Mouse (Mus musculus): ENCODE data around the gene Mrps9. TPM values are rescaled to one million over a fixed set of nuclear protein-coding genes. Genes with fewer than 3 reads are reported as not detected.

Gene Mrps9
- total RNA-seq, 1 experiment: 81.9 TPM

GRCm38 (mm10) chr1:42888541-42889349 lies 37.7 kb downstream of the Mrps9 start:
- Histone ChIP-seq H3K4me1 (ENCODE audit: control insufficient read depth in 2 of 2, insufficient read depth in 2 of 2, low read length in 2 of 2, poor library complexity in 1 of 2) (peaks cover 2 to 8% of the 10 kb centered on the region in 2 experiments; a peak in 2 of 4 replicates), H3K4me3 (ENCODE audit: insufficient read depth in 1 of 2, low read depth in 1 of 2, low read length in 2 of 2, poor library complexity in 1 of 2, severe bottlenecking in 1 of 2) (no peak overlapping the region), H3K9ac (ENCODE audit: insufficient read depth, low read depth, low read length, poor library complexity, severe bottlenecking) (no peak overlapping the region), H3K9me3 (ENCODE audit: control insufficient read depth, insufficient read depth, low read depth, low read length) (no peaks in the 10 kb centered on the region), H3K27ac (ENCODE audit: insufficient read depth, low read depth, low read length, poor library complexity, severe bottlenecking) (no peak overlapping the region), H3K36me3 (ENCODE audit: control insufficient read depth, insufficient read depth, low read length, poor library complexity, severe bottlenecking) (peaks cover 3% of the 10 kb centered on the region)
- in situ Hi-C loops (cut with MboI; ENCODE audit: low sequenced_read_pairs in 2 of 2, unreplicated experiment in 2 of 2): no loop called here
- TF ChIP-seq HCFC1 (IDR thresholded peaks at IDR 0.05; ENCODE audit: borderline replicate concordance, insufficient read depth, low read length) (no peak), ZNF384 (IDR thresholded peaks at IDR 0.05; ENCODE audit: low read depth, low read length) (no peak), MAFK (IDR thresholded peaks at IDR 0.05; ENCODE audit: insufficient read depth, low read depth, low read length) (peak; percentile 36; the same call in 1 of the 2 replicates), CHD2 (IDR thresholded peaks at IDR 0.05; ENCODE audit: low read depth, low read length) (no peak), ZC3H11A (IDR thresholded peaks at IDR 0.05; ENCODE audit: borderline replicate concordance, low read depth, low read length) (no peak)
- DNase-seq (ENCODE audit: low read depth, low spot score): no peak

- TF ChIP-seq CHD2 (IDR thresholded peaks at IDR 0.05; ENCODE audit: low read depth, low read length) (no peak), ZC3H11A (IDR thresholded peaks at IDR 0.05; ENCODE audit: borderline replicate concordance, low read depth, low read length) (no peak), HCFC1 (IDR thresholded peaks at IDR 0.05; ENCODE audit: borderline replicate concordance, insufficient read depth, low read length) (no peak), ZNF384 (IDR thresholded peaks at IDR 0.05; ENCODE audit: low read depth, low read length) (no peak), MAFK (IDR thresholded peaks at IDR 0.05; ENCODE audit: insufficient read depth, low read depth, low read length) (no peak)
- H3K9me3 ChIP-seq (ENCODE audit: control insufficient read depth, insufficient read depth, low read depth, low read length): no peaks in the 10 kb centered on the region
- H3K36me3 ChIP-seq (ENCODE audit: control insufficient read depth, insufficient read depth, low read length, poor library complexity, severe bottlenecking): peaks cover 3% of the 10 kb centered on the region
- no peak for DNase-seq (ENCODE audit: low read depth, low spot score)
- peaks cover 2 to 8% of the 10 kb centered on the region in 2 experiments; a peak in 2 of 4 replicates for H3K4me1 ChIP-seq (ENCODE audit: control insufficient read depth in 2 of 2, insufficient read depth in 2 of 2, low read length in 2 of 2, poor library complexity in 1 of 2)
- H3K9ac ChIP-seq (ENCODE audit: insufficient read depth, low read depth, low read length, poor library complexity, severe bottlenecking): no peak overlapping the region
- no peak overlapping the region for H3K27ac ChIP-seq (ENCODE audit: insufficient read depth, low read depth, low read length, poor library complexity, severe bottlenecking)
- H3K4me3 ChIP-seq (ENCODE audit: insufficient read depth in 1 of 2, low read depth in 1 of 2, low read length in 2 of 2, poor library complexity in 1 of 2, severe bottlenecking in 1 of 2): no peak overlapping the region
- in situ Hi-C loops (cut with MboI; ENCODE audit: low sequenced_read_pairs in 2 of 2, unreplicated experiment in 2 of 2): no loop called here
These were observed 38.4 kb downstream of the Mrps9 start for GRCm38 (mm10) chr1:42889421-42889887.

- Histone ChIP-seq H3K36me3 (ENCODE audit: control insufficient read depth, insufficient read depth, low read length, poor library complexity, severe bottlenecking) (peaks cover 15% of the 10 kb centered on the region), H3K9me3 (ENCODE audit: control insufficient read depth, insufficient read depth, low read depth, low read length) (no peaks in the 10 kb centered on the region; the same call in 1 of the 2 replicates), H3K4me3 (ENCODE audit: insufficient read depth in 1 of 2, low read depth in 1 of 2, low read length in 2 of 2, poor library complexity in 1 of 2, severe bottlenecking in 1 of 2) (no peak overlapping the region), H3K4me1 (ENCODE audit: control insufficient read depth in 2 of 2, insufficient read depth in 2 of 2, low read length in 2 of 2, poor library complexity in 1 of 2) (peaks cover 0 to 7% of the 10 kb centered on the region in 2 experiments; a peak in 2 of 4 replicates), H3K27ac (ENCODE audit: insufficient read depth, low read depth, low read length, poor library complexity, severe bottlenecking) (no peak overlapping the region), H3K9ac (ENCODE audit: insufficient read depth, low read depth, low read length, poor library complexity, severe bottlenecking) (no peak overlapping the region)
- TF ChIP-seq MAFK (IDR thresholded peaks at IDR 0.05; ENCODE audit: insufficient read depth, low read depth, low read length) (no peak), HCFC1 (IDR thresholded peaks at IDR 0.05; ENCODE audit: borderline replicate concordance, insufficient read depth, low read length) (no peak), ZC3H11A (IDR thresholded peaks at IDR 0.05; ENCODE audit: borderline replicate concordance, low read depth, low read length) (no peak), ZNF384 (IDR thresholded peaks at IDR 0.05; ENCODE audit: low read depth, low read length) (no peak), CHD2 (IDR thresholded peaks at IDR 0.05; ENCODE audit: low read depth, low read length) (no peak)
- no peak for DNase-seq (ENCODE audit: low read depth, low spot score)
- in situ Hi-C loops (cut with MboI; ENCODE audit: low sequenced_read_pairs in 2 of 2, unreplicated experiment in 2 of 2): no loop called here
These were observed 43.7 kb downstream of the Mrps9 start for GRCm38 (mm10) chr1:42894695-42895094.

- DNase-seq (ENCODE audit: low read depth, low spot score): no peak
- Histone ChIP-seq H3K27ac (ENCODE audit: insufficient read depth, low read depth, low read length, poor library complexity, severe bottlenecking) (no peak overlapping the region), H3K9me3 (ENCODE audit: control insufficient read depth, insufficient read depth, low read depth, low read length) (no peaks in the 10 kb centered on the region), H3K4me3 (ENCODE audit: insufficient read depth in 1 of 2, low read depth in 1 of 2, low read length in 2 of 2, poor library complexity in 1 of 2, severe bottlenecking in 1 of 2) (no peak overlapping the region), H3K4me1 (ENCODE audit: control insufficient read depth in 2 of 2, insufficient read depth in 2 of 2, low read length in 2 of 2, poor library complexity in 1 of 2) (peaks cover 0 to 5% of the 10 kb centered on the region in 2 experiments; a peak in 1 of 4 replicates), H3K9ac (ENCODE audit: insufficient read depth, low read depth, low read length, poor library complexity, severe bottlenecking) (no peak overlapping the region), H3K36me3 (ENCODE audit: control insufficient read depth, insufficient read depth, low read length, poor library complexity, severe bottlenecking) (peaks cover 7% of the 10 kb centered on the region)
- in situ Hi-C loops (cut with MboI; ENCODE audit: low sequenced_read_pairs in 2 of 2, unreplicated experiment in 2 of 2): loop anchor here in 1 of 2 experiments (25.0 kb wide), 1 partner anchor 157 kb away; no protein-coding TSS in a partner anchor
- TF ChIP-seq HCFC1 (IDR thresholded peaks at IDR 0.05; ENCODE audit: borderline replicate concordance, insufficient read depth, low read length) (no peak), MAFK (IDR thresholded peaks at IDR 0.05; ENCODE audit: insufficient read depth, low read depth, low read length) (no peak), ZC3H11A (IDR thresholded peaks at IDR 0.05; ENCODE audit: borderline replicate concordance, low read depth, low read length) (no peak), ZNF384 (IDR thresholded peaks at IDR 0.05; ENCODE audit: low read depth, low read length) (no peak), CHD2 (IDR thresholded peaks at IDR 0.05; ENCODE audit: low read depth, low read length) (no peak)
These were observed 54.1 kb downstream of the Mrps9 start for GRCm38 (mm10) chr1:42905148-42905547.

Measured in ES-E14 (cell line).